Mouse (Mus musculus): ENCODE data around the gene Fras1.

Fras1 gene

DNA sequence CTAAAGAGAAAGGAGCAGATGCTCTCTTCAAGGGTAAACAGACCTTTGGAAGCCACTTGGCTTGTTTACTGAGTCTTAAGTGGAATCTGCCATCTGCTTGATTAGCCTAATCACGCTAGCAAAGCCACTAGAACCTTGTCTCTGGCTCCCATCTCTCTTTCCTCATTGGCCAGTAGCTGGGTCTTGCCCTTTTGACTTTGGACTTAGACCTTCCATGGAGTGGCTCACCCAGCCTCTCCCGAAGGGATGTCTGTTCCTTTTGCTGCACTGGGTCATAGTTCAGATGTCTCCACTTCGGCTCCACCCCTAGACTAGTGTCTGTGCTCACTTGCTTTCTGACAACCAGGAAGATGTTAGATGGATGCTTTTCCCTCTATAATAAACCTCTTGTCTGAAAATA, 28.8 kb downstream of the Fras1 start:
- no peak for DNase-seq (ENCODE audit: low read depth, low spot score)

DNA sequence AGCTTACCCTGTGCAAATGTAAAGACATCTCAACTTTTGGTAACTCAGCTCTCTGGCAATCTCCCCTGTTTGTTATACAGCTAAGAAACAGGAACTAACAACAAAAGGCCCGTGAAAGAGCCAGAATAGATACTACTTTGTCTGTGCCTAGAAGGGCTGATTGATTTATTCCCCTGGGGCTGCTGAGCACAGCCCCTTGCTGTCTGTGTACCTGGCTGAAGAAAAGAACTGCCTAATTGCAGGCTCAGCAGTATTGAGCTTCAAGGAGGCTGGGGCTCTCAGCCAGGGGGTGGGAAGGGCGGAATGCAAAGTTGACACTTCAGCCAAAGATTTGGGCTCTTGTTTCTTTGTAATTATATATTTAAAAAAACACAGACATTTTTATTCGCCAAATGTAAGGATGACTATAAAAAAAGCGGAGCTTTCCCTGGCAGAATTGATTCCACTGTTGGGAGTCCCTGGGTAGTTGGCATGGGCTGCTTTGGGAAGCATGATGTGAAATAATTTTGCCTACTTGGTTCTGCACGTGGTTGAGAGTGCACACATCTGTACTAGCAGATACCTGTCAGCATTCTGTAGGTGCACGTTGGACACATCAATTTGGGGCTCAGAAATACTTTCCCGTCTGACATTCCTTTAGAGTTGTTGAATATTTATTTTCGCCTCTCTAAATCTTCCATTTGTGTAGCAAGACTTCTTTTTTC, 31.5 kb downstream of the Fras1 start:
- no peak for DNase-seq (ENCODE audit: low read depth, low spot score)

DNA sequence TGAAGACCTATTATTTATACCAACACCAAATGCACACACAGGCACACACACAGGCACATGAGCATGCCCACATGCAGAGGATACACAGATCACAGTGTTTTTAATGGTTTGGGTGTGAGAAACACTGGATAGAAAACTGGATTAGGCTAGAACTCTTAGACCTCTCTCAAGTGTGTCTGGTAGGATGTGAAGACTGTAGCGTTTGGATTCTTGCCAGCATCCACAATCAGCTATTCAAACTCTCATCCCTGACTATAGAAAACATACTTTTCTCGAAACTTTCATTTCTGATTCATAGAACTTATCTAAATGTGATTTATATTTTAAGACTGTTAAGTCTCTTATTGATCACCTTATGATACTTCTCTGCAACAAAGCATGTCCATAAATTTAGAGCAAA, 34.5 kb downstream of the Fras1 start:
- no peak for DNase-seq (ENCODE audit: low read depth, low spot score)

DNA sequence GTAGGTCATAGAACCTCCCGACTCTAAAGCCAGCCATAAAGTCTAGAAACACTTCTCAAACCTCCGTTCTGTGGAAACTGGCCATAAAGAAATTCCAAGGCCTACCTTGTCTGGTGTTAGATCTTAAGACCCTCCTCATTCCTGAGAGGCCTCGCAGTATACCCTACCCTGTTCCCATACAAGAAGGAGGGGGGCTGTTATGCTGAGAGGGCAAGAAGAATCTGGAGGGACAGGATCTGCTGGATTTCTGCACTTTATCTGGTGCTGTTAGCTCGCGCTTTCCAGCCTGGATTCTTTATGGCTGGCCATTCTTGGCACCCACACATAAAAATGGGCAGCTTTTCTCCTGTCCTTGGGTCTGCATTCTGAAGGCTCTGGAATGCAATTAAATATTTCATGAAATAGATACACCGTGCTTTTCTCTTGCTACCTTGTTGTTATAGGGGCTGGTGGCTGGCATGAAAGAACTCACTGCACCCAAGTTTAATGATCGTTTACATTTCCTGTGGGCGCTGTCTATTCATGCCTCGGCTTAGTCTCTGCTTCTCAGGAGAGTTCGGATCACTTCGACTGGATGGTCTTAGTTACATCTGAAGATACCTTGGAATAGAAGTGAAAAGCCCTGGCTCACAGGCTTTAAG, 39.1 kb downstream of the Fras1 start:
- DNase-seq (ENCODE audit: low read depth, low spot score): peak; percentile 16

DNA sequence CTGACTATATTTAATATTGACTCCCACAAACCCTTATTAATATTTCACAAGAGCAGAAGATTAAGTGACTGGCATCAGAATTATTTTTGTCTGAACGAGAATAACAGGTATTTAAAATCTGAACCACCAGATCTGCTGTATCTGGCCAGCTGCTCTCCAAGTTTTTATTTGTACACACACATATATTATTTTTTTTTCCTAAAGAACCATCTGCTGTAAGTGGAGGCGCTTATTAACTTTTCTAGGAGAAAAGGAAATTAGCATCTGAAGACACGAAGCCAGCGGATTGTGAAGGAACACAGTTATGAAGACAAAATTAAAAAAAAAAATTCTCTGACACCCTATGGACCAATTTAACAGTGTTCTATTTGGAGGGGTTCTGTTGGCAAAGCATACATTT, 43.4 kb downstream of the Fras1 start:
- DNase-seq (ENCODE audit: low read depth, low spot score): no peak

DNA sequence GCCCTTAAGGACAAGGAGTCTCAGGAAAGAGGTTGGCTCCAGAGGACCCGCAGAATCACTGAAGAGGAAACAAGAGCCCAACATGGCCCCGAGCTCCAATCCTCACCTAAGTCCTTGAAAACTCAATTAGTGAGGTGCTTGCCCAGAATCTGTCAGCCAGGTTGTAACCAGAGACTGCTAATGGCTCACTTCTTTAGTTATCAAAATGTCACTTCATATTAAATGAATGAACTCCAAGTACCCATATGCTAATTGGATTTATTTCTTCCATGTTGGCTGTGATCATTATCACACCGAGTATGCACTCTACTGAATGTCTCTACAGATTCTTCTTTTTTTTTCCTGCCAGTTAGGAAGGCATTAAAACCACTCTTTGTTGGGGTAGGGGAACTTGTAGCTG, 47.8 kb downstream of the Fras1 start:
- DNase-seq (ENCODE audit: low read depth, low spot score): no peak

DNA sequence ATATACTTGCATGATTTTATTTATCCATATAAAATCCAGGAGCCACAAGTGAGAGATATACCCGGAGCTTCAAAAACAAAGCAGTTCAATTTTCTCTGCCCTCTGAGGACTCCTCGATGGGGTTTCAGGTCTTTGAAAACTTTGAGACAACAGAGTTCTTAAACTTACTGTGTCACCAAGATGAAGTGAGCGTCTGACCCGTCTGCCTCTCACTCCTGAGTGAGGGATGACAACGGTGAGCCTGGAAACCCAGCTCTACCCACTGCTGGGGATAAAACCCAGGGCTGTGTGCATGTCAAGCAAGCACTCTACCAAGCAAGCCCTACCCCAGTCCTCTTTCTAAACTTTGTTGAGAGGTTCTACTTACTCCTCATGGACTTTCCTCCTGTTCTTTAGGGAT, 49.0 kb downstream of the Fras1 start:
- DNase-seq (ENCODE audit: low read depth, low spot score): no peak

DNA sequence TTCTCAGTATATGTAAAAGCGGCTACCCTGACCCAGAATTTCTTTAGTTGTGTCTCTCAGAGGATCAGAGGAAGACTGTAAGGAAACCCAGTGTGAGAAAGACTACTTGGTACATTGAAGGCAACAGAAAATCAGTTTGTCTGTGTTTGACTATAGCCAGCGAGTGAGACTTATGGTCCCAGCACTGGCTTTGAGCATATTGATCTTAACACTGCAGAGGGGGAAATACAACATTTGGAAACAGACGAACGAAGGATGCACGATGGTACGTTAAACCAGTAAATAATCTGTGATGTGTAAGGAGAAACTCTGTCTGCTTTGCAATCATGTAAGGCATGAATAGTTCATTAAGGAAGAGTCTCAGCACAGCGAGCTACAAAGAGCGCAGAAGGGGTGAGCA, 51.6 kb downstream of the Fras1 start:
- DNase-seq (ENCODE audit: low read depth, low spot score): no peak

DNA sequence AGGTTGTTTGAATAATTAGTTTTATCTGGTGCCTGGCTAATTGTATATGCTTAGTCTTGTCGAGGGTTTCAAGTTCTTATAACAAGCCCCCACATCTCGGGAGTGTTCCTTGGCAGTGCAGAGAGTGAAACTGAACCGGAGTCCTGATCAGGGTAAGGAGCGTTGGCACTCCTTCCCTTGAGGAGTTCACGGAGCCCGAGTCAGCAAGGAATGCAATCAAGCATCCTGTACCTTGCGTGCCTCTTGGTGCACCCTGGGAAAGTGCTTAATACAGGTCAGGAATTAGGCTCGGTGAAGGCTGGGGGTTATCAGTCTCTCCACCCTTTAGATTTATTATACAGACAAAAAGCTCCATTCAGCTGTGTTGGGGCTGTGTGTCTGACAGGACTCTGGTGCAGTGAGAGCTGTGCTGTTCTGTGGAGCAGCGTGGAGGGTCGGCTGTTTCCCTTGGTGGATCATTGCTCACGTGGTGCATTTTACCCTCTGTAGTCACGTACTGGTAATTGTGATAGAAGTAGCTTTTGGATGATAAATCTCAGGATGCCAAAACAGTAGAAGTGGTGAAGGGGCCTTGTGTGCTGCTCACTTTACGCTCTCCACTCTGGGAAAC, 55.9 kb downstream of the Fras1 start:
- no peak for DNase-seq (ENCODE audit: low read depth, low spot score)

DNA sequence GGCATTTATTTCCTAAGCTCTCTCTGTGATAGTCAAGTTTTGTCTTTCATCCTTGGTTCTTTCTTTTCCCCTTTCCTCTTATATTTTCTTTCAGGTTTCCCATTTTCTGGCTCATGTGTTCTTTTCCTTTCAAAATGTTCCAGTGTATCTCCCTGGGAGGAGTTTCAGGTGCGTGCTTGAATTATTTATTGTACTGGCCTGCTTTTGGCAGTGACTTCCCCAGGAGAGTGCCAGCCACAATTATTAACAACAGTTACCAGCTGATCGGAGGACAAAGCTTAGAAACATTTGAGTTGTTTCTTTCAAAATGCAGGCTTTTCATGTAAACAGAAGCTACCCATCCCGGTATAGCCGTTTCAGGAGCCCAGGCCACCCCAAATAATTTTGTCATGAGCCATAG, 64.1 kb downstream of the Fras1 start:
- DNase-seq (ENCODE audit: low read depth, low spot score): no peak

DNA sequence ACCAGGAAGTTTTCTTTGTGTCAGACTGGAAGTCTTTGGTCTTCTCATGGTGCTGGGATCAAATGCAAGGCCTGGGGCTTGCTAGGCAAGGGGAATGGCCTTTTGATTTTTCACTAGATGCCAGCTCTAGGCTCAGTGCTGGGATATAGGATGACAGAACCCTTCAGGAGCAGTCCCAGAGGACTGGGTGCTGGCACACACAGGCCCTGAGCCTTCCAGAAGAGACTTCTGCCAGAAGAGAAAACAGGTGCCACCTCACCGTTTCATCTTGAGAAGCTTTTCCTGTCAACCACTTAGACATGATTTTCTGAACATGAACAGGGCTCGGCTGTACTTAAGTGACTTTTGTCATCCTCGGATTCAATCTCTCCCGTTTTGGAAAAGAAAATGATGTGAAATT, 66.1 kb downstream of the Fras1 start:
- no peak for DNase-seq (ENCODE audit: low read depth, low spot score)

DNA sequence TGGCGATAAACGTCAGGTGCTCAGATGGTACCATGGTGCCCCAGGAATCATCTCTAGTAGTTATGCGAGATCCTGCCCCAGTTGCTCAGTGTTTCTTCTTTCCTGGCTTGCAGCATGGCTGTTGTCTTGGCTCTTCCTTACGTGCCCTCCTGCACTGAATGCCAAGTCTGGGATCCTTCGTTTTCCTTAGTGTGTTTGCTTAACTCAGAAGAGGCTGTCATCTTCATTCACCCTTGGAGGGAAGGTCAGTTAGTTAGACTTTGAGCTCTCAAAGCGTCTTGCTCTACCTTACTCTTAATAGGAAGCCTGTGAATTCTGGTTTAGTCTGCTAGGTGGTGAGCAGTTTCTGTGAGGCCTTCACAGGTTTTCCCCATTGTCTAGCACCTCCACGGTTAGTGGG, 73.7 kb downstream of the Fras1 start:
- no peak for DNase-seq (ENCODE audit: low read depth, low spot score)

DNA sequence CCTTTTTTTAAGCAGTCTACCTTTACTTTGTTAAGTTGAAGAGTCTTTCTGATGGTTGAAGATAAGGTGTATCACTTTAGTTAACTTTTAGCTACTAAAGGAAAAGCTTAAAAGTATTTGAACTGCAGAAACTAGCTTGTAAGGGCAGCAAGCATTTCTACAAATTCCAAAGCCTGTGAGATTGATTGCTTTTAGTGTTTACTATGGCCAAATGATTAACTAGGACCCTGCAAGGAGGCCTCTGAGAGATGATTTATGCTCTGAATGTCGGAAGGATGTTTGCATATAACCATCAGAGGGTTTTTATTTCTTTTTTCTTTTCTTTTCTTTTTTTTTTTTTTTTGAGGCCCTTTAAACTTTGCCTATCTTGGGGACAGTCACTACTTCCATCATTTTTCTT, 78.3 kb downstream of the Fras1 start:
- no peak for DNase-seq (ENCODE audit: low read depth, low spot score)

DNA sequence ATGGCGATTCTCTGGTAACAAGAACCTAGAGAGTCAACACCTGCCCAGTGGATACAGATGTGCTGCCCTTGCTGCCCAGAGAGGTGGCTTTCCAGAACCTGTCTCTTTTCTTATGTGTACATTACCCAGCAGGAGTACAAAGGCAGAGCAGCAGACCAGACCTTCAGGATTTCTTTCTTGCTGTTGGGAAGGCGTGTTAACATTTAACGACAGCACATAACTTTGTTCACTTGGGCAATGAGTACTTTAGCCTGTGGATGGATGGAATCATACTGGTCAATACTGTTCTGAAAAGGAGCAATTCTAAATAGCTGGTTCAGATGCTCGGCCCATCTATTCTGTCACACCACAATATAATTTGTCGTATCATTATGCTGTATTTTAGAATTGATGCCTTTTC, 79.6 kb downstream of the Fras1 start:
- no peak for DNase-seq (ENCODE audit: low read depth, low spot score)

DNA sequence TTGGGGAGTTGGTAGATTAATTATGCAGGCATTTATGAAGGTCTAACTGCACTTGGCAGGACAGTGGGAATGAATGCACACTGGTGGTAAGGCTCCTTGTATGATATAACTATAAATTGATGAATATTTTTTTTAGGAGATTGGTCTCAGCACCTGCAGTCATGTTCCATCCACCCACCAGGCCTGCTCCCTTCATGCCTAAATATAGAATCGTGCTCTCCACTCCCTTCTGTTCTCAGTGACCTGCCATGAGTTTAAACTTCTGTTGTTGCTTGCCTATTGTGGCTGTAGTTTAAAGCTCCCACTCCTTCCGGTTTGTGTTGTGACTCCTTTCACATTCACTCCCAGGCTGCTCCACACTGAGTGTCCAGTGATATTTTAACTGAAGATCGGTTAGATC, 80.7 kb downstream of the Fras1 start:
- DNase-seq (ENCODE audit: low read depth, low spot score): no peak

DNA sequence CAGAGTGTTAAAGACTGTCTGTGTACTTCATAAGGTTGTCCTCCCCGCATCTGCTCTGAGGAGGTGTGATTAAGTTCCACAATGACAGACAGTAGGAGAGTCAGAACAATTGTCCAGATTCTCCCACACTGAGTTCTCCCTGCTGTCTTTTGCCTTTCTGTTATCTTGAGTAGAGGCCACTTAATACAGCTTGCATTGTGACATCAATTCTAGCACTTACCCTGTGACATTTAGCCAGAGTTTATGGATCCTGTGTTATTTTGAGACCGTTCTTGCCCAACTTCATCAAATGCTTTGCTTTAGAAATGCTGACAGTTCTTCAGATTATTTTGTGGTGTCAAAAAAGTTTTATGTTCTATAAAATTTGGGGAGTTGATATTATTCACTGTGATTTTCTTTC, 81.5 kb downstream of the Fras1 start:
- no peak for DNase-seq (ENCODE audit: low read depth, low spot score)

DNA sequence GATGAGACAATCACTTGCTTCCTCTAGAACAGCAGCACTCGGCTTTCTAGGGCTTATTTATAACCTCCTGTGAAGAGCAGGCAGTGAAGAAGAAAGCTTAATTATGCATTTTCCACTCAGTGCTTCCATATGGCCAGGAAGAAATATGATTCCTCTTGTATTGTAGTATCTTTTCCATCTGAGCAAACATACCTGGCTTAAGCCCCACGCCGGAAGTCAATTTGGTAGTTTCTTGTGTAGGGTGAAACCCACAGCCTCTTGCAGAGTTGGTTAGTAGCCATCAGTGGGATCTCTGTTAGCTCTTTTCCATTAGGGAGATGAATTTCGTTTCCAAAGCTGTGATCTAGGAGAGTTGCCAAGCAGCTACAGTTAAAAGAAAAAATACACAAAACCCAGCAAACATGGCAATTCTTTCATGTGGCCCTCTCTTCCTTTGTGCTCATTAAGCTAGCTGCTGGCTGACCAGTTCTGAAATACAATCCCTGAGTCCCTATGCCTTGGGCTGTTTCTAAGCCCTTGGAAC, 83.7 kb downstream of the Fras1 start:
- DNase-seq (ENCODE audit: low read depth, low spot score): no peak

DNA sequence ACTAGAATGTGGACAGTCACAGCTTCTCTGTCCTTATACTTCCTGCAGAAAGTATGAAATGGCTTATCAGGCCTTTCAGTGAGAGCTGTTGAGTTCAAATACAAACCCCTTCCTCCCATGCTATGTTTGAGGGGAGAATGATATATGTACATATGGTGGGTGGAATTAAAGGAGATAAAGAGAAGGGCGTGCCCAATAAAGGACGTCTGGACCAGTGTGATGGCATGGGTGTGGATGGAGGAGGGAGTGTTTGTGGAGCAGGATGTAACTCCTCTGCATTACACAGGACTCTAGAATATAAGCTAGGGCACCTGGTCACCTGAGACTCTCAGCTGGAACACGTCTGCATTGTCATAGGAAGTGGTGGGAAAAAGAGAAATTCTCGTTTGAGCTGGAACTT, 85.8 kb downstream of the Fras1 start:
- no peak for DNase-seq (ENCODE audit: low read depth, low spot score)

DNA sequence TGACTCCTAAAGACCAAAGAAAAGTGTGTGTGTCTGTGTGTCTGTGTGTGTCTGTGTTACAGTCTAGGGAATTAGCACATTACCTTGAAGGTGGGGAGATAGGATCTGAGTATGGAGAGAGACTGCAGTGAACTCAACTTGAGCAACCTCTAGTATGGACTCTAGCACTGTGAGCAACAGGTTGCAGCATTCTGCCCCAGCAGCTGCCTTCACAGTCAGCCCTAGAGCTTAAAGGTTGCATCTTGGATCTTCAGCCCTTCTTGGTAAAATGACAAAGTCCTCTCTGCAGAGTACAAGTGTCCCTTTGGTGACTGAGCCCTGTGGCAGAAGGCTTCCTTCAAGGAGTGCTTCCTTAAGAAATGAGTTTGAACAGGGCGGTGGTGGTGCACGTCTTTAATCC, 88.4 kb downstream of the Fras1 start:
- DNase-seq (ENCODE audit: low read depth, low spot score): no peak

DNA sequence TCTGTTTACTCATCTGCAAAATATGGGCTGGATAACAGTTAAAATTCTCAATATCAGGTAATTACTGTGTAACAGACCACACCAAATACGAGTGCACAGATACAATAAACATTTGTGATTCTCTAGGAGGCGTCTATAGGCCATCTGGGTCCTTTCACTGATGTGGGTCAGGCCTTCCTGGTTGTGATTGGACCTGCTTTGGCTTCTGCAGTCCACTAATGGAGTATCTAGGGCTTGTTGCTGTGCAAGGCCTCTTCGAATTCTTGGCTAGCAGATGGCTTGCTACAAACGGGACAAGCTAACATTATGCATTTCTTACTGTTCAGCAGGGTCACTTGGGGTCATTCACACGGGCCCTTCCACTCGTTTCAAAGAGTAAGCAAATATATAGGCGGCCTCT, 92.7 kb downstream of the Fras1 start:
- peak; percentile 19 for DNase-seq (ENCODE audit: low read depth, low spot score)

DNA sequence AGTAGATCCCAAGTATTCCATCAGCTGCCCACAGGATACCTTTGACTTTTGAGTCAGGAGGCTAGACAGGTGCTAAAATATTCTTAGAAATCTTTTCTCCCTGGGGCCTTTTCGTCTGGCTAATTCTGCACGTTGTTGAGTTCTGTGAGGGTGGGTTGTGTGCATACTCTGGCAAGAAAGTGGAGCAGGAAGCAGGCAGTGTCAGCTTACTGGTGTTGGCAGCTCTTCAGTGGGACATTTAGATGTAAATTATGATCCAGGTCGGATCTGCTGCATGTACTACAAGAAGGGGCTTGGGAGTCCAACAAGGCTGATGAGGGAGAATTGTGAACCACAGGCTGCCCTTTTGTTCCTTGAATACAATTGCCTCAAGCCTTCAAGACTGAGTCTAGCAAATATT, 98.2 kb downstream of the Fras1 start:
- no peak for DNase-seq (ENCODE audit: low read depth, low spot score)

DNA sequence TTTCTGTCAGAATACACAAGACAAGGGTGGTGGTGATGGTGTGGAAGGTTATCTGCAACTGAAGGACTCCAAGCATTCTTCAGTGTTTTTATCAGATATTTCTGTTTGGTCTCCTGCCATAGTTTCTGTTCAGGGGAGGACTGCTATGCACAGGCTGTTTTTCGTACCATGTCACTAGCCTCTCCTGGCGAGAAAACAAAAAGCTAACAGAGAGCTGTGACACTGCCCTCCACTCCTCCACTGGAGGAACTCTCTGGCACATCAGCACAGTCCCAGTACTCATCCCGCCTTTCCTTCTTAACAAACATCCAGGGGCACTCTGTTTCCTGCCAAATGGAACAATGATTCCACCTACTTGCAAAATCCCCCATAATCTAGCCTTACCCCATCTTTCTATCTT, 101.7 kb downstream of the Fras1 start:
- DNase-seq (ENCODE audit: low read depth, low spot score): no peak

DNA sequence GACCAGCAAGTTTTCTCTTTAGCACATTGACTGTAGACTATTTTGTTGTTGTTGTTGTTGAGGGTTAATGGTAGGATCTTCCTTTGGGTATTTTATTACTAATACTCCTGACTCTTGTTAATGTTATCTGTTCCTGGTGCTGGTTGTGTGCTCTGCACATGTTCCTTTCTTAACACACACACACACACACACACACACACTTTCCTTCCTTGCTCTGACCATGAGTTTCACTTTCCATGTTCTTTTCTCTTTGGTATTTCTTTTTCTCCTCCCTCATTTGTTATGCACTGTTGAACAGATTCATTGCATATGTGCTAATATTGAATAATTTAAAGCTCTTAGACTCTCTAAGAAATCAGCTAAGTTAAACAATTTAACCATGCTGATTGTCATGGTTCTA, 105.2 kb downstream of the Fras1 start:
- no peak for DNase-seq (ENCODE audit: low read depth, low spot score)

Data from mesoderm, embryonic 11.5 days (tissue).